Mouse (Mus musculus) heart, postnatal 0 days (tissue): ENCODE data around the gene Lclat1. TPM values are rescaled to one million over a fixed set of nuclear protein-coding genes. Genes with fewer than 3 reads are reported as not detected.

Source experiments
- ATAC-seq: fragments of 200-750 bp; cut with Nextera tagmentation; 2 replicates; pipeline ENCODE4 v1.8.0; 2017; ENCODE audit warnings: low read depth, moderate number of reproducible peaks, moderate library complexity; ENCODE audit not compliant: insufficient read depth
- DNase-seq: peaks from one replicate; pipeline ENCODE4 v3.0.0-alpha.2; 2016; ENCODE audit warnings: low spot score
- H3K27ac ChIP-seq: fragments of 300-500 bp; sonication (generic); 2 replicates; pipeline ENCODE4 v1.5.1; 2014; ENCODE audit warnings: low read depth, mild to moderate bottlenecking
- H3K27me3 ChIP-seq: fragments of 300-500 bp; sonication (generic); 2 replicates; pipeline ENCODE4 v1.6.1; 2014; ENCODE audit warnings: low read length, mixed read lengths; ENCODE audit not compliant: control insufficient read depth, insufficient read depth
- H3K36me3 ChIP-seq: fragments of 300-500 bp; sonication (generic); replicated peaks from 2 replicates; pipeline ENCODE4 v1.6.1; 2014; ENCODE audit warnings: low read length, mixed read lengths; ENCODE audit not compliant: control insufficient read depth, insufficient read depth
- H3K4me1 ChIP-seq: fragments of 300-500 bp; sonication (generic); 2 replicates; pipeline ENCODE4 v1.6.1; 2014; ENCODE audit warnings: antibody characterized with exemption; ENCODE audit not compliant: control insufficient read depth, insufficient read depth
- H3K4me2 ChIP-seq: fragments of 300-500 bp; sonication (generic); 2 replicates; pipeline ENCODE4 v1.6.1; 2014; ENCODE audit warnings: low read depth, mild to moderate bottlenecking, low read length, moderate library complexity
- H3K4me3 ChIP-seq: fragments of 300-500 bp; sonication (generic); 2 replicates; pipeline ENCODE4 v1.5.1; 2014; ENCODE audit warnings: low read depth, low read length
- H3K9ac ChIP-seq: fragments of 300-500 bp; sonication (generic); replicated peaks from 2 replicates; pipeline ENCODE4 v1.6.1; 2014; ENCODE audit warnings: low read depth, low read length, mixed read lengths
- H3K9me3 ChIP-seq: fragments of 300-500 bp; sonication (generic); replicated peaks from 2 replicates; pipeline ENCODE4 v1.6.1; 2016; ENCODE audit warnings: low read length; ENCODE audit not compliant: control insufficient read depth
- CTCF ChIP-seq: IDR thresholded peaks from 2 replicates; pipeline ENCODE4 v1.5.1; 2016; ENCODE audit warnings: antibody characterized with exemption, control low read depth, low read depth
- EP300 ChIP-seq: IDR thresholded peaks from 2 replicates; pipeline ENCODE4 v1.6.1; 2016; ENCODE audit warnings: antibody characterized with exemption, low read depth
- WGBS: fragments of 180-500 bp; shearing (Covaris S2); extraction: QIAGEN DNeasy Blood & Tissue Kit; methylation state at CpG from one replicate; pipeline ENCODE4 v1.1.7; 2014; 5-methylcytosine and 5-hydroxymethylcytosine counted together
- polyA plus RNA-seq: library from polyadenylated mRNA; unstranded; fragments of >200 nt; fragmentation: Nextera tagmentation; extraction: Ambion mirVana; gene quantifications from 2 replicates; pipeline ENCODE4 v1.2.1, GENCODE M21; 2015
- total RNA-seq: library from RNA; depleted of rRNA; stranded (reverse); fragments of >200 nt; gene quantifications from 2 replicates; pipeline ENCODE4 v1.2.3, GENCODE M21; 2014; ENCODE audit warnings: low replicate concordance

Gene Lclat1
- total and polyA plus RNA-seq, 2 experiments from 2014 or later: 31.5 to 218 TPM

DNA sequence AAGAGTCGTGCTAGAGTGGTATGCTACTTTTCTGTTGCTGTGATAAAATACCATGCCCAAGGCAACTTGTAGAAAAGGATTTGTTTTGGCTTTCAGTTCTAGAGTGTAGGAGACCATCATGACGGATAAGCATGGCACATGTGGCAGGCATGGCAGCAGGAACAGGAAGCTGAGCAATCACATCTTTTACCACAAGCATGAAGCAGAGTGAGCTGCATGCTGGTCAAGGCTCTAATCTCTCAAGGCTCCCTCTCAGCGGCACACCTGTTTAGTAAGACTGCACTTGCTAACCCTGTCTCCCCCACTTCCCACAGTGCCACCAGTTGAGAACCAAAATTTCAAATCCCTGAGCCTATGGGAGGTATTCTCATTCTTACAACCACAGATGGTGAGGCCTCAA, 119.6 kb downstream of the Lclat1 start:
- TF ChIP-seq CTCF (no peak), EP300 (no peak)
- H3K27me3 ChIP-seq: no peaks in the 10 kb centered on the region
- peak overlapping the region; percentile 98 for H3K27ac ChIP-seq
- no peak overlapping the region for H3K9ac ChIP-seq
- H3K4me3 ChIP-seq: no peak overlapping the region
- no peak overlapping the region for H3K4me2 ChIP-seq
- H3K9me3 ChIP-seq: no peaks in the 10 kb centered on the region
- DNase-seq (no peak), ATAC-seq (no peak)
- whole genome bisulfite sequencing: 52% methylated on average over 3 of the region's 3 CpGs
- H3K36me3 ChIP-seq: 0 out of 2 replicates have a peak, but pooled peaks cover 6% of the 10 kb centered on the region
- H3K4me1 ChIP-seq: peaks cover 53% of the 10 kb centered on the region

- DNase-seq (no peak), ATAC-seq (no peak)
- H3K36me3 ChIP-seq: 0 out of 2 replicates have a peak, but pooled peaks cover 6% of the 10 kb centered on the region
- H3K27me3 ChIP-seq: no peaks in the 10 kb centered on the region
- TF ChIP-seq CTCF (no peak), EP300 (no peak)
- 0 out of 2 replicates have a peak overlapping the region, but pooled peaks have one; percentile 1 for H3K27ac ChIP-seq
- 72% methylated on average over 11 of the region's 11 CpGs for WGBS
- no peak overlapping the region for H3K9ac ChIP-seq
- H3K4me3 ChIP-seq: no peak overlapping the region
- no peak overlapping the region for H3K4me2 ChIP-seq
- no peaks in the 10 kb centered on the region for H3K9me3 ChIP-seq
- peaks cover 49% of the 10 kb centered on the region for H3K4me1 ChIP-seq
Measured at GRCm38 (mm10) chr17:73229445-73230155, 121.8 kb downstream of the Lclat1 start.

DNA sequence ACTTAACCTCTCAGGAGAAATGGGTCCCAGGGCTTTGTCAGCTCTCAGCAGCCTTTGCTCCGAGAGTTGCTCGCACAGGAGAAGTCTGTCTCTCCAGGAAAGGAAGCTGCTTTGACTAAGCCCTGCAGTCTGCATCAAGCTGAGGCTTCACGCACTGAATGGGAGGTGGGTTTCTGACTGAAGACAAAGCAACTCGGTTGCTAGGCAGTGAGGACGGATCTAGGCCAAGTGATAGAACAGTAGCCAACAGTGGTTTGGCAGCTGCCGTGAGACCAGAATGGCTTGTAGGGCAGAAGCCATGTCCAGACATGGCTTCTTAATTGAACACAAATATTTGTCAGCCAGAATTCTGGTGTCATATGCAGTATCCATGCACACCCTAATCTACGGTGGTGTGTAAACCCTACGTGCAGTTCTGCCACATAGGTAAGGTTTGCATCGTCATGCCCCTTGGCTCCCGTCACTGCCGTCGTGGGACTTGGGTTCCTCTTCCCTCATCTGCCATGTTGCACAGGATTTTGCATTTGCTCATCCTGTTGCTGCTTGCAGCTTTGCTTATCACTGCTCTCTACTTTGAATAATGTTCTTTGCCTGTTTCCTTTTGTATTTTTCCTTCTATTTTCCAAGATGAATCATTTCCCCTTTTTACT, 122.7 kb downstream of the Lclat1 start:
- no peaks in the 10 kb centered on the region for H3K9me3 ChIP-seq
- no peak for ATAC-seq
- DNase-seq: no peak
- peaks cover 42% of the 10 kb centered on the region for H3K4me1 ChIP-seq
- H3K27ac ChIP-seq: no peak overlapping the region
- no peak for TF ChIP-seq EP300
- no peak for TF ChIP-seq CTCF
- H3K4me3 ChIP-seq: no peak overlapping the region
- no peak overlapping the region for H3K4me2 ChIP-seq
- H3K36me3 ChIP-seq: 0 out of 2 replicates have a peak, but pooled peaks cover 6% of the 10 kb centered on the region
- no peak overlapping the region for H3K9ac ChIP-seq
- H3K27me3 ChIP-seq: no peaks in the 10 kb centered on the region
- 75% methylated on average over 12 of the region's 12 CpGs for WGBS

GRCm38 (mm10) chr17:73231337-73231736, 123.6 kb downstream of the Lclat1 start:
- Histone ChIP-seq H3K4me2 (no peak overlapping the region), H3K27me3 (no peaks in the 10 kb centered on the region), H3K4me3 (no peak overlapping the region), H3K4me1 (peaks cover 44% of the 10 kb centered on the region), H3K9ac (no peak overlapping the region), H3K9me3 (no peaks in the 10 kb centered on the region), H3K27ac (no peak overlapping the region), H3K36me3 (0 out of 2 replicates have a peak, but pooled peaks cover 6% of the 10 kb centered on the region)
- TF ChIP-seq EP300: no peak
- no peak for TF ChIP-seq CTCF
- DNase-seq (no peak), ATAC-seq (no peak)
- 59% methylated on average over 1 of the region's 1 CpGs for WGBS

DNA sequence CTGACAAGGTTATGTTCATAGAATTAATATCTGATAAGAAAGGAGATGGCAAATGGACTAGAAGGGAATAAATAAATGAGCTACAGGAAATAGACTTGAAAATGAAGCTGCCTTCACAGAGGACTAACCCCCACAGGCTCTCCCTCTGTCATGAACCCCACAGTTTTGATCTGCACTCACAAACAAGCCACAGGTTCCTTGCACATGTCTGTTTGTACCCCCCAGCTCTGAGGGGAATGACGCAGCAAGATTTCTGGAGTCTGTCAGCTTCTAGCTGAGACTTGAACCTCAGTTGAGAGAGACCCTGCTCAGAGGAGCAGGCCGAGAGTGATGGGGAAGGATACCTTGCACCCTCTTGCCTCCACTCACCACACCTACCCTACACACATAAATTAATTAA, 124.8 kb downstream of the Lclat1 start:
- Histone ChIP-seq H3K9me3 (no peaks in the 10 kb centered on the region), H3K4me3 (no peak overlapping the region), H3K36me3 (0 out of 2 replicates have a peak, but pooled peaks cover 6% of the 10 kb centered on the region), H3K4me1 (peaks cover 43% of the 10 kb centered on the region), H3K27ac (no peak overlapping the region), H3K4me2 (no peak overlapping the region), H3K27me3 (no peaks in the 10 kb centered on the region), H3K9ac (no peak overlapping the region)
- DNase-seq (no peak), ATAC-seq (no peak)
- TF ChIP-seq CTCF (no peak), EP300 (no peak)
- 93% methylated on average over 2 of the region's 2 CpGs for WGBS
